Mouse (Mus musculus) hindbrain, embryonic 15.5 days (tissue): ENCODE measurements at regions not wholly inside any gene's neighbourhood (a gene's known extent, or its start where the extent isn't known, plus 50 kb on each side); places are given as distances from the start of the nearest gene placed in this dataset.
A peak's percentile ranks its signal among the peaks of the same experiment; 100 is the strongest.

Source experiments
- ATAC-seq: fragments of 200-750 bp; cut with Nextera tagmentation; 2 replicates; pipeline ENCODE4 v1.8.0; 2017; ENCODE audit warnings: low read depth, moderate number of reproducible peaks, moderate TSS enrichment; ENCODE audit not compliant: low FRiP score
- H3K27ac ChIP-seq: fragments of 300-500 bp; sonication (generic); replicated peaks from 2 replicates; pipeline ENCODE4 v1.5.1; 2015; ENCODE audit warnings: mild to moderate bottlenecking, inconsistent platforms
- H3K27me3 ChIP-seq: fragments of 300-500 bp; sonication (generic); 2 replicates; pipeline ENCODE4 v1.6.1; 2015; ENCODE audit warnings: control low read depth, inconsistent platforms
- H3K36me3 ChIP-seq: fragments of 300-500 bp; sonication (generic); 2 replicates; pipeline ENCODE4 v1.6.1; 2015; ENCODE audit warnings: control low read depth, inconsistent platforms
- H3K4me1 ChIP-seq: fragments of 300-500 bp; sonication (generic); replicated peaks from 2 replicates; pipeline ENCODE4 v1.6.1; 2015; ENCODE audit warnings: control low read depth, inconsistent platforms
- H3K4me2 ChIP-seq: fragments of 300-500 bp; sonication (generic); 2 replicates; pipeline ENCODE4 v1.6.1; 2015; ENCODE audit warnings: moderate library complexity, mild to moderate bottlenecking, inconsistent platforms
- H3K4me3 ChIP-seq: fragments of 300-500 bp; sonication (generic); 2 replicates; pipeline ENCODE4 v1.5.1; 2015; ENCODE audit warnings: mild to moderate bottlenecking, inconsistent platforms
- H3K9ac ChIP-seq: fragments of 300-500 bp; sonication (generic); 2 replicates; pipeline ENCODE4 v1.6.1; 2015; ENCODE audit warnings: inconsistent platforms
- H3K9me3 ChIP-seq: fragments of 300-500 bp; sonication (generic); 2 replicates; pipeline ENCODE4 v1.6.1; 2016; ENCODE audit warnings: control low read depth, inconsistent platforms
- WGBS: fragments of 180-500 bp; shearing (Covaris S2); methylation state at CpG from one replicate; pipeline ENCODE4 v1.1.7; 2015; 5-methylcytosine and 5-hydroxymethylcytosine counted together

GRCm38 (mm10) chr15:61297447-61298208 lies 374.8 kb upstream of the A1bg start:
- no peak overlapping the region for H3K9ac ChIP-seq
- H3K4me1 ChIP-seq: no peaks in the 10 kb centered on the region
- WGBS: 89% methylated on average over 5 of the region's 5 CpGs
- H3K4me2 ChIP-seq: no peak overlapping the region
- no peak overlapping the region for H3K27ac ChIP-seq
- H3K36me3 ChIP-seq: no peaks in the 10 kb centered on the region
- no peaks in the 10 kb centered on the region for H3K27me3 ChIP-seq
- no peak for ATAC-seq
- H3K9me3 ChIP-seq: no peaks in the 10 kb centered on the region
- H3K4me3 ChIP-seq: no peak overlapping the region

- Histone ChIP-seq H3K36me3 (no peaks in the 10 kb centered on the region), H3K27me3 (no peaks in the 10 kb centered on the region), H3K4me1 (no peaks in the 10 kb centered on the region), H3K4me3 (no peak overlapping the region), H3K4me2 (no peak overlapping the region), H3K27ac (no peak overlapping the region), H3K9me3 (no peaks in the 10 kb centered on the region), H3K9ac (no peak overlapping the region)
- WGBS: 95% methylated on average over 2 of the region's 2 CpGs
- ATAC-seq: no peak
These were observed 371.8 kb upstream of the A1bg start for GRCm38 (mm10) chr15:61294616-61295015.

- WGBS: 80% methylated on average over 4 of the region's 4 CpGs
- no peak for ATAC-seq
- H3K9ac ChIP-seq: no peak overlapping the region
- no peaks in the 10 kb centered on the region for H3K9me3 ChIP-seq
- H3K4me2 ChIP-seq: no peak overlapping the region
- no peak overlapping the region for H3K27ac ChIP-seq
- H3K27me3 ChIP-seq: no peaks in the 10 kb centered on the region
- no peaks in the 10 kb centered on the region for H3K4me1 ChIP-seq
- H3K4me3 ChIP-seq: no peak overlapping the region
- no peaks in the 10 kb centered on the region for H3K36me3 ChIP-seq
These were observed 371.3 kb upstream of the A1bg start for GRCm38 (mm10) chr15:61294131-61294530.

GRCm38 (mm10) chr15:61268766-61269165 lies 346.0 kb upstream of the A1bg start:
- Histone ChIP-seq H3K9ac (no peak overlapping the region), H3K9me3 (no peaks in the 10 kb centered on the region), H3K4me2 (no peak overlapping the region), H3K27me3 (no peaks in the 10 kb centered on the region), H3K36me3 (no peaks in the 10 kb centered on the region), H3K4me1 (no peaks in the 10 kb centered on the region), H3K4me3 (no peak overlapping the region), H3K27ac (no peak overlapping the region)
- WGBS: 42% methylated on average over 4 of the region's 4 CpGs
- no peak for ATAC-seq

GRCm38 (mm10) chr15:61259047-61259446 lies 336.2 kb upstream of the A1bg start:
- ATAC-seq: no peak
- no peaks in the 10 kb centered on the region for H3K4me1 ChIP-seq
- no peaks in the 10 kb centered on the region for H3K9me3 ChIP-seq
- no peak overlapping the region for H3K4me2 ChIP-seq
- no peak overlapping the region for H3K9ac ChIP-seq
- H3K36me3 ChIP-seq: no peaks in the 10 kb centered on the region
- no peak overlapping the region for H3K27ac ChIP-seq
- H3K4me3 ChIP-seq: no peak overlapping the region
- no peaks in the 10 kb centered on the region for H3K27me3 ChIP-seq
- WGBS: 88% methylated on average over 2 of the region's 2 CpGs

- no peak overlapping the region for H3K4me3 ChIP-seq
- H3K27ac ChIP-seq: no peak overlapping the region
- WGBS: 87% methylated on average over 2 of the region's 2 CpGs
- no peak overlapping the region for H3K4me2 ChIP-seq
- ATAC-seq: no peak
- H3K9ac ChIP-seq: no peak overlapping the region
- H3K27me3 ChIP-seq: no peaks in the 10 kb centered on the region
- no peaks in the 10 kb centered on the region for H3K9me3 ChIP-seq
- 0 out of 2 replicates have a peak, but pooled peaks cover 6% of the 10 kb centered on the region for H3K4me1 ChIP-seq
- no peaks in the 10 kb centered on the region for H3K36me3 ChIP-seq
These were observed 321.7 kb upstream of the A1bg start for GRCm38 (mm10) chr15:61244511-61244910.

GRCm38 (mm10) chr15:61242161-61242681 lies 319.4 kb upstream of the A1bg start:
- ATAC-seq: no peak
- 84% methylated on average over 2 of the region's 2 CpGs for WGBS
- H3K9ac ChIP-seq: no peak overlapping the region
- no peaks in the 10 kb centered on the region for H3K36me3 ChIP-seq
- H3K9me3 ChIP-seq: no peaks in the 10 kb centered on the region
- H3K4me2 ChIP-seq: no peak overlapping the region
- no peaks in the 10 kb centered on the region for H3K27me3 ChIP-seq
- H3K4me1 ChIP-seq: 0 out of 2 replicates have a peak, but pooled peaks cover 6% of the 10 kb centered on the region
- H3K4me3 ChIP-seq: no peak overlapping the region
- no peak overlapping the region for H3K27ac ChIP-seq

- 0 out of 2 replicates have a peak, but pooled peaks cover 6% of the 10 kb centered on the region for H3K4me1 ChIP-seq
- 92% methylated on average over 1 of the region's 1 CpGs for WGBS
- H3K9me3 ChIP-seq: no peaks in the 10 kb centered on the region
- no peak for ATAC-seq
- H3K9ac ChIP-seq: no peak overlapping the region
- no peak overlapping the region for H3K4me3 ChIP-seq
- H3K27me3 ChIP-seq: no peaks in the 10 kb centered on the region
- no peaks in the 10 kb centered on the region for H3K36me3 ChIP-seq
- no peak overlapping the region for H3K27ac ChIP-seq
- no peak overlapping the region for H3K4me2 ChIP-seq
These were observed 318.9 kb upstream of the A1bg start for GRCm38 (mm10) chr15:61241741-61242140.

- H3K36me3 ChIP-seq: no peaks in the 10 kb centered on the region
- no peak for ATAC-seq
- H3K4me1 ChIP-seq: 0 out of 2 replicates have a peak, but pooled peaks cover 6% of the 10 kb centered on the region
- no peaks in the 10 kb centered on the region for H3K9me3 ChIP-seq
- no peaks in the 10 kb centered on the region for H3K27me3 ChIP-seq
- no peak overlapping the region for H3K4me2 ChIP-seq
- no peak overlapping the region for H3K27ac ChIP-seq
- no peak overlapping the region for H3K4me3 ChIP-seq
- no peak overlapping the region for H3K9ac ChIP-seq
These were observed 317.5 kb upstream of the A1bg start for GRCm38 (mm10) chr15:61240344-61240743.

- 0 out of 2 replicates have a peak, but pooled peaks cover 6% of the 10 kb centered on the region for H3K4me1 ChIP-seq
- no peak overlapping the region for H3K27ac ChIP-seq
- ATAC-seq: no peak
- no peaks in the 10 kb centered on the region for H3K36me3 ChIP-seq
- no peak overlapping the region for H3K4me2 ChIP-seq
- H3K9ac ChIP-seq: no peak overlapping the region
- WGBS: 76% methylated on average over 7 of the region's 7 CpGs
- H3K9me3 ChIP-seq: no peaks in the 10 kb centered on the region
- no peak overlapping the region for H3K4me3 ChIP-seq
- H3K27me3 ChIP-seq: no peaks in the 10 kb centered on the region
These were observed 316.6 kb upstream of the A1bg start for GRCm38 (mm10) chr15:61239414-61239813.

GRCm38 (mm10) chr15:61238996-61239395 lies 316.2 kb upstream of the A1bg start:
- H3K4me1 ChIP-seq: 0 out of 2 replicates have a peak, but pooled peaks cover 6% of the 10 kb centered on the region
- WGBS: 57% methylated on average over 10 of the region's 12 CpGs
- no peaks in the 10 kb centered on the region for H3K27me3 ChIP-seq
- no peaks in the 10 kb centered on the region for H3K36me3 ChIP-seq
- no peak overlapping the region for H3K4me2 ChIP-seq
- H3K9ac ChIP-seq: no peak overlapping the region
- no peak overlapping the region for H3K4me3 ChIP-seq
- H3K9me3 ChIP-seq: no peaks in the 10 kb centered on the region
- H3K27ac ChIP-seq: no peak overlapping the region
- peak; percentile 15; the same call in 1 of the 2 replicates for ATAC-seq

- H3K4me3 ChIP-seq: no peak overlapping the region
- H3K4me1 ChIP-seq: no peaks in the 10 kb centered on the region
- H3K4me2 ChIP-seq: no peak overlapping the region
- no peak overlapping the region for H3K27ac ChIP-seq
- no peaks in the 10 kb centered on the region for H3K27me3 ChIP-seq
- no peaks in the 10 kb centered on the region for H3K9me3 ChIP-seq
- WGBS: 81% methylated on average over 3 of the region's 3 CpGs
- ATAC-seq: no peak
- no peaks in the 10 kb centered on the region for H3K36me3 ChIP-seq
- H3K9ac ChIP-seq: no peak overlapping the region
These were observed 306.8 kb upstream of the A1bg start for GRCm38 (mm10) chr15:61229579-61229978.
